Mouse (Mus musculus) skeletal muscle tissue, adult 2 months (tissue): ENCODE measurements at regions not wholly inside any gene's neighbourhood (a gene's known extent, or its start where the extent isn't known, plus 50 kb on each side); places are given as distances from the start of the nearest gene placed in this dataset.

Experiments
- DNase-seq: peaks from one replicate; pipeline ENCODE4 v3.0.0-alpha.2; 2012; ENCODE audit warnings: low read depth, low spot score

- DNase-seq, result no peak
These were observed 379.2 kb upstream of the Sptlc3 start for GRCm38 (mm10) chr2:139114523-139114922.

GRCm38 (mm10) chr2:139120905-139121304 lies 372.8 kb upstream of the Sptlc3 start:
- DNase-seq, result no peak

- no peak for DNase-seq
These were observed 361.6 kb upstream of the Sptlc3 start for GRCm38 (mm10) chr2:139132121-139132520.

GRCm38 (mm10) chr2:139147004-139147403 lies 346.7 kb upstream of the Sptlc3 start:
- no peak for DNase-seq

GRCm38 (mm10) chr2:139179641-139180040 lies 314.1 kb upstream of the Sptlc3 start:
- no peak for DNase-seq

- no peak for DNase-seq
These were observed 295.4 kb upstream of the Sptlc3 start for GRCm38 (mm10) chr2:139198281-139198680.

GRCm38 (mm10) chr2:139207649-139208048 lies 286.1 kb upstream of the Sptlc3 start:
- no peak for DNase-seq

GRCm38 (mm10) chr2:139220757-139221400 lies 272.8 kb upstream of the Sptlc3 start:
- no peak for DNase-seq

- no peak for DNase-seq
These were observed 263.3 kb upstream of the Sptlc3 start for GRCm38 (mm10) chr2:139230453-139230852.

GRCm38 (mm10) chr2:139250138-139250537 lies 243.6 kb upstream of the Sptlc3 start:
- no peak for DNase-seq

GRCm38 (mm10) chr2:139267119-139267518 lies 226.6 kb upstream of the Sptlc3 start:
- no peak for DNase-seq

GRCm38 (mm10) chr2:139276581-139276980 lies 217.1 kb upstream of the Sptlc3 start:
- no peak for DNase-seq

GRCm38 (mm10) chr2:139277571-139277970 lies 216.1 kb upstream of the Sptlc3 start:
- no peak for DNase-seq

- DNase-seq, result no peak
These were observed 212.7 kb upstream of the Sptlc3 start for GRCm38 (mm10) chr2:139281056-139281455.

- DNase-seq, result no peak
These were observed 209.4 kb upstream of the Sptlc3 start for GRCm38 (mm10) chr2:139284315-139284714.

GRCm38 (mm10) chr2:139286446-139286845 lies 207.3 kb upstream of the Sptlc3 start:
- DNase-seq, result no peak

GRCm38 (mm10) chr2:139298541-139299152 lies 195.1 kb upstream of the Sptlc3 start:
- no peak for DNase-seq

GRCm38 (mm10) chr2:139311401-139311812 lies 182.3 kb upstream of the Sptlc3 start:
- no peak for DNase-seq

- DNase-seq, result no peak
These were observed 181.7 kb upstream of the Sptlc3 start for GRCm38 (mm10) chr2:139312053-139312452.

- DNase-seq, result no peak
These were observed 171.2 kb upstream of the Sptlc3 start for GRCm38 (mm10) chr2:139322509-139322908.

- DNase-seq, result no peak
These were observed 168.2 kb upstream of the Sptlc3 start for GRCm38 (mm10) chr2:139325501-139325900.

- DNase-seq, result no peak
These were observed 159.0 kb upstream of the Sptlc3 start for GRCm38 (mm10) chr2:139334681-139335080.

- DNase-seq, result no peak
These were observed 155.5 kb upstream of the Sptlc3 start for GRCm38 (mm10) chr2:139338240-139338639.
